Mouse (Mus musculus) embryonic fibroblast, embryonic 13.5 days (primary cell): ENCODE measurements at regions not wholly inside any gene's neighbourhood (a gene's known extent, or its start where the extent isn't known, plus 50 kb on each side); places are given as distances from the start of the nearest gene placed in this dataset.

Source experiments
- CTCF ChIP-seq: IDR thresholded peaks from 2 replicates; pipeline ENCODE4 v1.5.1; 2011; ENCODE audit warnings: mild to moderate bottlenecking, control low read depth, low read length, moderate library complexity, borderline replicate concordance; ENCODE audit not compliant: insufficient read depth
- POLR2A ChIP-seq: IDR thresholded peaks from 2 replicates; pipeline ENCODE4 v1.6.1; 2011; ENCODE audit warnings: low read depth, mild to moderate bottlenecking, control low read depth, low read length, moderate library complexity

DNA sequence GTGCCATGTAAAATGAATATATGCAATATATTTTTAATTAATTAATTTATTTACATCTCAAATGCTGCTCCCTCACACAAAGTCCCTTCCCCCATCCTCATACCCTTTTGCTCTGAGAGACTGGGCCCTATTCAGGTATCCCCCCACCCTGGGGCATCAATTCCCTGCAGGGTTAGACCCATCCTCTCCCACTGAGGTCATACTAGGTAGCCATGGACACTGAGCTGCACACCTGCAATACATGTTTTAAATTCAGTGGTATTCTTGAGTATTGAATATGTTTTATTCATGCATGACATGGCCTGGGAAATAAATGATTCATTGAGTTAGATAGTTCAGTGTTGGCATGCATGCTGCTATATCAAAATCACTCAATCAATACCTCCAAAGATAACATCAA, 156.0 kb downstream of the Etaa1 start:
- no peak for TF ChIP-seq POLR2A
- TF ChIP-seq CTCF = no peak
